Mouse (Mus musculus) ES-Bruce4 (cell line): ENCODE measurements at regions not wholly inside any gene's neighbourhood (a gene's known extent, or its start where the extent isn't known, plus 50 kb on each side); places are given as distances from the start of the nearest gene placed in this dataset.

Experiments used
- CTCF ChIP-seq: IDR thresholded peaks from one replicate; pipeline ENCODE4 v1.8.1; 2011; ENCODE audit warnings: low read depth, low read length
- EP300 ChIP-seq: IDR thresholded peaks from 2 replicates; pipeline ENCODE4 v1.6.1; 2011; ENCODE audit warnings: low read depth, low read length; ENCODE audit not compliant: insufficient read depth
- POLR2A ChIP-seq: IDR thresholded peaks from one replicate; pipeline ENCODE4 v1.8.1; 2011; ENCODE audit warnings: low read length; ENCODE audit not compliant: insufficient read depth

GRCm38 (mm10) chr10:46827109-46827812, 1249.6 kb downstream of the Hace1 start:
- TF ChIP-seq POLR2A (no peak), CTCF (no peak), EP300 (no peak)
